Mouse (Mus musculus) lung, embryonic 15.5 days (tissue): ENCODE measurements around the gene Dmac2. TPM values are rescaled to one million over a fixed set of nuclear protein-coding genes. Genes with fewer than 3 reads are reported as not detected.

Source experiments
- ATAC-seq: fragments of 200-750 bp; cut with Nextera tagmentation; 2 replicates; pipeline ENCODE4 v1.8.0; 2017; ENCODE audit warnings: moderate number of reproducible peaks, borderline replicate concordance; ENCODE audit not compliant: low FRiP score, low TSS enrichment; ENCODE audit errors: extremely low read depth
- H3K27ac ChIP-seq: fragments of 300-500 bp; sonication (generic); 2 replicates; pipeline ENCODE4 v1.5.1; 2015; ENCODE audit warnings: moderate library complexity, mild to moderate bottlenecking, inconsistent platforms
- H3K27me3 ChIP-seq: fragments of 300-500 bp; sonication (generic); 2 replicates; pipeline ENCODE4 v1.6.1; 2015; ENCODE audit warnings: inconsistent platforms
- H3K36me3 ChIP-seq: fragments of 300-500 bp; sonication (generic); 2 replicates; pipeline ENCODE4 v1.6.1; 2015; ENCODE audit warnings: inconsistent platforms
- H3K4me1 ChIP-seq: fragments of 300-500 bp; sonication (generic); 2 replicates; pipeline ENCODE4 v1.6.1; 2015; ENCODE audit warnings: inconsistent platforms
- H3K4me2 ChIP-seq: fragments of 300-500 bp; sonication (generic); 2 replicates; pipeline ENCODE4 v1.6.1; 2015; ENCODE audit warnings: inconsistent platforms, mild to moderate bottlenecking, moderate library complexity
- H3K4me3 ChIP-seq: fragments of 300-500 bp; sonication (generic); 2 replicates; pipeline ENCODE4 v1.5.1; 2015; ENCODE audit warnings: mild to moderate bottlenecking, inconsistent platforms
- H3K9ac ChIP-seq: fragments of 300-500 bp; sonication (generic); 2 replicates; pipeline ENCODE4 v1.6.1; 2015; ENCODE audit warnings: inconsistent platforms
- H3K9me3 ChIP-seq: fragments of 300-500 bp; sonication (generic); 2 replicates; pipeline ENCODE4 v1.6.1; 2016; ENCODE audit warnings: inconsistent platforms
- WGBS: fragments of 180-500 bp; shearing (Covaris S2); methylation state at CpG from one replicate; pipeline ENCODE4 v1.1.7; 2015; 5-methylcytosine and 5-hydroxymethylcytosine counted together
- polyA plus RNA-seq: library from polyadenylated mRNA; unstranded; fragments of >200 nt; fragmentation: Nextera tagmentation; extraction: Ambion mirVana; gene quantifications from 2 replicates; pipeline ENCODE4 v1.2.1, GENCODE M21; 2015

The Dmac2 gene
- polyA plus RNA-seq, 1 experiment from 2014 or later = 34.6 TPM

DNA sequence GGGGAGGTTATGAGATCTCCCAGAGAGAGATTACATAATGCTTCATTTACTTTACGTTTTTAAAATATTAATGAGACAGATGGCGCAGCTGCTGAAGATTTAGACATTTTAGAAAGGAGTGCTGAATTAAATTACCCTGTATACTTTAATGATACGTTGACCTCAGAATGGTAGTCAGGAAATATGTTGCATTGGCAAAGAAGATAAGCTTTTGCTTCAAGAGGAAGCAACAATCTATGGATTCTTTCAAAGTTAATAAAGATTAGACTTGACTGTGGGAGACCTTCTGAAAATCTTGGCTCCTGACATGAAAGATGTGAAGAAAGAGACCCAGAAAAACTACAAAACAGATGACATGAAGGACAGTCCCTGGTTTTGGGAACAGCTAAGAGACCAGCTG, 25.4 kb upstream of the Dmac2 start:
- no peak overlapping the region for H3K4me3 ChIP-seq
- no peaks in the 10 kb centered on the region for H3K36me3 ChIP-seq
- no peaks in the 10 kb centered on the region for H3K27me3 ChIP-seq
- no peak overlapping the region for H3K27ac ChIP-seq
- no peak overlapping the region for H3K4me2 ChIP-seq
- H3K9ac ChIP-seq = no peak overlapping the region
- WGBS = 67% methylated on average over 3 of the region's 3 CpGs
- no peaks in the 10 kb centered on the region for H3K4me1 ChIP-seq
- H3K9me3 ChIP-seq = no peaks in the 10 kb centered on the region
- ATAC-seq = no peak

DNA sequence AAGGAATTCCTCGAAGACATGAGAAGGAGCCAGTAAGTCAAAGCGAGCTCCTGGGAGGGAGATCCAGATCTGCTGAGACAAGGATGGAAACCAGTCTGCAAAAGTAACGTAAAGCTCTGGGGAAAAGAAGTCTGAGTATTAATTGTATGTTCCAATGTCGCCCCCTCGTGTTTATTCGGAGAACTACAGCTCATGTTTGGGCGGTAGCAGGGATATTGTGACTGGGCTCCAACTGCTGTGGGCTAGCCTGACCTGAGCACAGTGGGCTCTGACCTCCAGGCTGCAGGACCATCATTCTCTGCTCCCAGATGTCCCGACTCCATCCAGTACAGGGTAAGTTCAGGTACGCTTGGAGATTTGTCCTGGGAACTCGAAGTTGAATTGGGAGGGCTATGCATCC, 19.6 kb upstream of the Dmac2 start:
- Histone ChIP-seq H3K27me3 (no peaks in the 10 kb centered on the region), H3K4me1 (no peaks in the 10 kb centered on the region), H3K4me3 (no peak overlapping the region), H3K9ac (no peak overlapping the region), H3K4me2 (no peak overlapping the region), H3K36me3 (no peaks in the 10 kb centered on the region), H3K27ac (no peak overlapping the region), H3K9me3 (no peaks in the 10 kb centered on the region)
- peak; percentile 55; the same call in 1 of the 2 replicates for ATAC-seq
- WGBS = 10% methylated on average over 10 of the region's 10 CpGs

DNA sequence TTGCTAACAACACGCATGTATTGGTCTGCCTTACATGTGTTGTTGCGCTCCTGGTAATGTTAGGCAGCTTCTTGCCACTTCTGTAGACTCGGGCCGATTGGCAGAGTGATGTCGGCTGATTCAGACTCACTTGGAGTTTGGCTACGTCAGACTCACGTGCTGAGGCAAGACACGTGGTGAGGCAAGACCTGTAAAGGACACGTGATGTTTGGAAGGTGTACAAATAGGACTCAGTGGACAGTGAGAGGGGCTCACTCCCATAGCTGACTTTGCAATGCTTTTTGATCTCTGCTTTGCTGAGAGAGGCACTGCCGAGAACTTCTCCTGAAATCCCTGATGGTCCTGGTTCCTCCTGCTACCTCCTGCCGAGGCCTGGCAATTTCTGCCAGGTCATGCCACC, 18.5 kb upstream of the Dmac2 start:
- WGBS = 79% methylated on average over 11 of the region's 11 CpGs
- H3K36me3 ChIP-seq = no peaks in the 10 kb centered on the region
- H3K27ac ChIP-seq = no peak overlapping the region
- ATAC-seq = no peak
- H3K4me2 ChIP-seq = no peak overlapping the region
- H3K27me3 ChIP-seq = no peaks in the 10 kb centered on the region
- H3K4me1 ChIP-seq = no peaks in the 10 kb centered on the region
- H3K9me3 ChIP-seq = no peaks in the 10 kb centered on the region
- H3K9ac ChIP-seq = no peak overlapping the region
- no peak overlapping the region for H3K4me3 ChIP-seq

DNA sequence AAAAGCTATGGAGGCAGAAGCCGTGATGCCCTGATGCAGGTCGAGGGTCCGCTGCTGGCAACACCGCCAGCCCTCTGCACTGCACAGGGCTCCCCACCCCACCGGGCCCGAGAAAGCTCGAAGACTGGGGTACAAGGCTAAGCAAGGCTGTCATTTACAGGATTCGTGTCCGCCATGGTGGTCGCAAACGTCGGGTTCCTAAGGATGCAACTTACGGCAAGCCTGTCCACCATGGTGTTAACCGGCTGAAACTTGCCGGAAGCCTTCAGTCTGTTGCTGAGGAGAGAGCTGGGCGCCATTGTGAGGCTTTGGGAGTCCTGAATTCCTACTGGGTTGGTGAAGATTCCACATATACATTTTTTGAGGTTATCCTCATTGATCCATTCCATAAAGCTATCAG, 17.9 kb upstream of the Dmac2 start:
- H3K36me3 ChIP-seq = no peaks in the 10 kb centered on the region
- no peak for ATAC-seq
- H3K27me3 ChIP-seq = no peaks in the 10 kb centered on the region
- H3K4me1 ChIP-seq = no peaks in the 10 kb centered on the region
- no peaks in the 10 kb centered on the region for H3K9me3 ChIP-seq
- H3K4me3 ChIP-seq = no peak overlapping the region
- H3K27ac ChIP-seq = no peak overlapping the region
- whole genome bisulfite sequencing = 83% methylated on average over 16 of the region's 16 CpGs
- no peak overlapping the region for H3K9ac ChIP-seq
- H3K4me2 ChIP-seq = no peak overlapping the region

GRCm38 (mm10) chr7:25606625-25607063, 12.6 kb upstream of the Dmac2 start:
- H3K36me3 ChIP-seq = no peaks in the 10 kb centered on the region
- ATAC-seq = no peak
- H3K4me1 ChIP-seq = no peaks in the 10 kb centered on the region
- H3K27me3 ChIP-seq = no peaks in the 10 kb centered on the region
- H3K4me2 ChIP-seq = no peak overlapping the region
- WGBS = 69% methylated on average over 4 of the region's 4 CpGs
- H3K9me3 ChIP-seq = no peaks in the 10 kb centered on the region
- H3K4me3 ChIP-seq = no peak overlapping the region
- H3K9ac ChIP-seq = no peak overlapping the region
- H3K27ac ChIP-seq = no peak overlapping the region

DNA sequence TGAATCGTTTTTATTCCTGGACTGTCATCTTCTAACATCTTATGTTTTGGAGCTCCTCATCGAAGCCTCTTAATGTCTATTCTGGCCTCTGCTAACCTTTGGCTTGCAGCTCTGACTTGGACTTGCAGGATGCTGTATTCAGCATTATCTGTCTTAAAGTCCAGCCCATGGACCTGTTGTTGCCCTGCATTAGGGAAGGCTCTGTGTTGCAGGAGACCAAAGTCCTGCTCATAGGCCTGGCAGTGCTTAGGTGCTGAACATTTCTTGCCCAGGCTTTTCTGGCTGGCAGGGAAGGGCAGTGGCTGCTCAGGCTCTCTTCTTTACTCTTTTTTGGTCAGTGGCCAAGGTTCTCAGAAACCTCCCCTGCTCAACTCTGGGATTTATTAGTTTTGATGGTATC, 12.0 kb upstream of the Dmac2 start:
- no peaks in the 10 kb centered on the region for H3K27me3 ChIP-seq
- no peak overlapping the region for H3K4me3 ChIP-seq
- H3K36me3 ChIP-seq = no peaks in the 10 kb centered on the region
- H3K9ac ChIP-seq = no peak overlapping the region
- no peaks in the 10 kb centered on the region for H3K4me1 ChIP-seq
- H3K9me3 ChIP-seq = no peaks in the 10 kb centered on the region
- no peak overlapping the region for H3K4me2 ChIP-seq
- 71% methylated on average over 2 of the region's 2 CpGs for WGBS
- H3K27ac ChIP-seq = no peak overlapping the region
- no peak for ATAC-seq

DNA sequence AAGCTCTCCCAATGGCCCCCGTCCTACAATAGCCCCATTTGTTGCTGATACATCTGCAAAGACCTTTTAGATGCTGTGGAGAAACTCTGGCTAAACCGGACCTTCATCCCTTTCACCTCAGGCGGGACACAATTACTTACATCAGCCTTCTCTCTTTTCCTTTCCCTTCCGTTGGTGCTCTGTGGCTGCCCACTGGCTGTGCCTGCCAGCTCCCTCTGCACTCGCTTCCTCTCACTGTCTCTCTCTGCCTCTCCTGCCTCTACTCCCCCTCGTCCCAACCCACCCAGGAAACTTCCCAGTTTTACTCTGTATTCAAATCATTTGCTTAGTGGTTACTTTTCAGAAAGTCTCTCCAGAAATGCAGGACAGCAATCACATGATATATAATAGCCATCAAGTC, 9.2 kb upstream of the Dmac2 start:
- Histone ChIP-seq H3K9me3 (no peaks in the 10 kb centered on the region), H3K4me3 (no peak overlapping the region), H3K27ac (no peak overlapping the region), H3K36me3 (no peaks in the 10 kb centered on the region), H3K4me2 (no peak overlapping the region), H3K9ac (no peak overlapping the region), H3K27me3 (no peaks in the 10 kb centered on the region), H3K4me1 (no peaks in the 10 kb centered on the region)
- no peak for ATAC-seq
- WGBS = 27% methylated on average over 6 of the region's 6 CpGs

GRCm38 (mm10) chr7:25611501-25611900, 7.7 kb upstream of the Dmac2 start:
- WGBS = 38% methylated on average over 7 of the region's 7 CpGs
- no peak for ATAC-seq

DNA sequence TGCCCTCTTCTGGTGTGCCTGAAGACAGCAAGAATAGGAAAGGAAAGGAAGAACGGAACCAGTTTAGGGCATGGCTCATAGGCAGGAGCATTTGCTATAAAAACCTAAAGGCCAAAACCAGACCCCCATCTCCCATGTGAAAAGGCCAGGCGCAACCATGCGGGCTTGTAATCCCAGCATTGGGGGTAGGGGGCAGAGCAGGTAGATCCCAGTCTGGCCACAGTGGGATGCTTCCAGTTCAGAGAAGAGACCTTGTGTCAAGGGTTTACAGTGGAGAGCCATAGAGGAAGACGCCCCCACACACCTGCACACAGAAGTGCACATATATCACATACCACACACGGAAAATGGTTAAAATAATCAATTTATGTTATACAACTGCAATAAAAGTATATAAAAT, 5.1 kb upstream of the Dmac2 start:
- no peaks in the 10 kb centered on the region for H3K9me3 ChIP-seq
- H3K4me2 ChIP-seq = no peak overlapping the region
- peaks cover 4% of the 10 kb centered on the region for H3K4me1 ChIP-seq
- no peak overlapping the region for H3K27ac ChIP-seq
- WGBS = 84% methylated on average over 5 of the region's 5 CpGs
- no peak overlapping the region for H3K4me3 ChIP-seq
- H3K9ac ChIP-seq = no peak overlapping the region
- H3K27me3 ChIP-seq = no peaks in the 10 kb centered on the region
- ATAC-seq = no peak
- H3K36me3 ChIP-seq = no peaks in the 10 kb centered on the region

More at GRCm38 (mm10) chr7:25611501-25611900, 7.7 kb upstream of the Dmac2 start:
- no peaks in the 10 kb centered on the region for H3K4me1 ChIP-seq
- H3K9me3 ChIP-seq = no peaks in the 10 kb centered on the region
- no peak overlapping the region for H3K9ac ChIP-seq
- no peak overlapping the region for H3K4me3 ChIP-seq
- no peak overlapping the region for H3K27ac ChIP-seq
- no peaks in the 10 kb centered on the region for H3K36me3 ChIP-seq
- H3K27me3 ChIP-seq = no peaks in the 10 kb centered on the region
- H3K4me2 ChIP-seq = no peak overlapping the region

DNA sequence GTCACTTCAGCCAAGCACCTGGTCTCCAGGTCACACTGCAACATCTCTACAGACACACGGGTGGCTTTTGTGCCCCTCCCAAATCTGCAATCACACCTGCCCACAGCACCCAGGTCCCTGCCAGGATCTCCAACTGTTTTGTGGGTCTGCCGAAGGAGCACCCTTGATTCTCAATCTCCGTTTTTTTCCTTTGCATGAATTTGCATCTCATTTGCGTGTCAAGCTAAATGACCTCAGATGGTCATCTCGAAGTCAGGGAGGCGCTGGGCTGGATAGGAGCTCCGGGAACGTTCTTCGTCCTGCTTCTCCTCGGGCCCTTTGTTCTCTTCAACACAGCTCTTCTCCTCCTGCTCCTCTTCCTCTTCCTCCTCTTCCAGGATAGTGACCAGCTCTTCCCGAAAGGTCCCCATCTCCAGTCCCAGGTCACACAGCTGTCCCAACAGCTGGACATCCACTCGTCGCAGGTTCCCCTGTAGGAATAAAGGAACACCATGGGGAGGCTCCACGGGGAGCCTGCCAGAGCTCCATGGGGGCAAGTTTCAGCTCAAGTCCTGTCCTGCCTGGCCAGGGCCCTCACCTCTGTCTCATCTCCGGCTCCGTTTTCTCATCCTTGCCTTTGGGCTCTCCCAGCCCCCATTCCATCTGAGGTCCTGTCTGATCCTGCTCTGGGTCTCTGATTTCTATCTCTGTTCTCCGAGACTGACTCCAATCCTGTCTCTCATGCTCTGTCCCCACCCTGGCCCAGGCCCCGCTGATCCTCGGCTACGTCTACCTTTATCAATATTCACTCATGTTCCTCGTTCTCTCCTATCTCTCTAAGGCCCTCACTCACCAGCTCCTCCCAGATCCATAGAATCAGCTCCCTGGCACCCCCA, 4.1 kb upstream of the Dmac2 start:
- Histone ChIP-seq H3K27me3 (no peaks in the 10 kb centered on the region), H3K4me2 (no peak overlapping the region), H3K9ac (no peak overlapping the region), H3K27ac (no peak overlapping the region), H3K4me3 (no peak overlapping the region), H3K9me3 (no peaks in the 10 kb centered on the region), H3K4me1 (peaks cover 4% of the 10 kb centered on the region), H3K36me3 (no peaks in the 10 kb centered on the region)
- no peak for ATAC-seq
- WGBS = 66% methylated on average over 21 of the region's 21 CpGs

DNA sequence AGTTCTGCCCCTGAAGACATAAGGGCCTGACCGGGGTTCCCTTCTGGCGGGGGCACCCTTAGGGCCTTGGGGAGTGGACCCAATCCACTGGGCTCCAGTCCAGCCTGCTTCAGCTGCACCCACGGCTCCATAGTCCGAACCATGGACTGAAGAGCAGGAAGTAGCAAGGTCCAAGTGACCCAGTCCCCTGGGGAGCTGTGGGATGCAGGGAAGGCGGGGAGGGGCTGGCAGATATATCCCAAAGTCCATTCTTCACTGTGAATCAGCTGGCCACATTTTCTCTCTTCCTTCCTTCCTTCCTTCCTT, 3.6 kb upstream of the Dmac2 start, which contains the start of gene Erich4:
TSS of gene Erich4 (minus strand) at position 187 of the 306 bp plus-strand sequence.
- Histone ChIP-seq H3K4me3 (no peak within 1 kb of the TSS), H3K27me3 (no peaks in the 10 kb centered on the region), H3K9me3 (no peaks in the 10 kb centered on the region), H3K27ac (no peak within 1 kb of the TSS), H3K36me3 (no peaks in the 10 kb centered on the region), H3K4me1 (peaks cover 4% of the 10 kb centered on the region), H3K4me2 (no peak within 1 kb of the TSS), H3K9ac (no peak within 1 kb of the TSS)
- no peak for ATAC-seq
- WGBS = 75% methylated on average over 5 of the region's 5 CpGs

- no peak overlapping the region for H3K4me3 ChIP-seq
- no peak for ATAC-seq
- H3K9me3 ChIP-seq = no peaks in the 10 kb centered on the region
- H3K27ac ChIP-seq = no peak overlapping the region
- H3K4me2 ChIP-seq = no peak overlapping the region
- no peaks in the 10 kb centered on the region for H3K27me3 ChIP-seq
- H3K9ac ChIP-seq = no peak overlapping the region
- WGBS = 74% methylated on average over 10 of the region's 10 CpGs
- H3K4me1 ChIP-seq = peaks cover 4% of the 10 kb centered on the region
- H3K36me3 ChIP-seq = peaks cover 4% of the 10 kb centered on the region; the same call in 1 of the 2 replicates
Measured at GRCm38 (mm10) chr7:25617376-25618160, 1.6 kb upstream of the Dmac2 start.
